19 mouse cellular contexts compared by ENCODE assay signal in the genomic region with DNA sequence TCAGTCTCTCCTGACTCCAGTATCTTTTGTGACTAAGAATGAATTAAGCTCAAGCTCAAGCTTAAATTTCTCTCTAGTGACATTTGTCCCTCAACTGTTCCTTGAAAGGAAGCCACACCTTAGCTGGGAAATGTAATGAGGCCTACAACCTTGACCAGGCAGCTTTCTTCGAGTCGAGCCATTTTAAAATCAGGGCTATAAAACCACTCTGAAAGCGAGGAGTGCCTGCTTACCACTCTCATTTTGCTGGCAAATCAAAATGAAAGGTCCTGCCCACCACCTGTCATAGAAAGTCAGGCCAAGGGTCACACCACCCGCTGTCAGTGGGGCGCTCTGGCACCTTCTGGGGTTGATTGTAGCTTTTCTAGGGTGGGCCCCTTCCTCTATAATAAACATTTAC. TPM values are rescaled to one million over a fixed set of nuclear protein-coding genes. Genes with fewer than 3 reads are reported as not detected.
"Had no signal": no experiment of that assay in that cellular context is flagged by ENCODE, and none has a peak within 500 bp of the region (broad histone marks: within the 10 kb centered on the region; RNA-seq: fewer than 3 reads in every experiment).

No protein-coding gene starts in this region.

- DNase-seq: liver, postnatal 0 days; lung, embryonic 14.5 days; lung, postnatal 10 days; lung, postnatal 4 days; midbrain, embryonic 14.5 days; right cerebral cortex, postnatal 14 days; spleen, adult 18-20 months; thymus, adult 18-20 months; thymus, postnatal 14 days; thymus, postnatal 36 days had no signal

- H3K36me3 ChIP-seq: midbrain, embryonic 10.5 days; midbrain, embryonic 12.5 days; neural tube, embryonic 13.5 days; neural tube, embryonic 15.5 days had no signal

- H3K4me3 ChIP-seq: midbrain, embryonic 10.5 days; midbrain, embryonic 12.5 days; myocyte; neural tube, embryonic 13.5 days; neural tube, embryonic 15.5 days had no signal

- H3K9me3 ChIP-seq: midbrain, embryonic 10.5 days; midbrain, embryonic 12.5 days; neural tube, embryonic 13.5 days; neural tube, embryonic 15.5 days had no signal

- ATAC-seq: liver, postnatal 0 days; midbrain, embryonic 16.5 days had no signal

- H3K4me2 ChIP-seq: lung, embryonic 14.5 days; midbrain, embryonic 12.5 days; neural tube, embryonic 13.5 days; neural tube, embryonic 15.5 days had no signal

- H3K9ac ChIP-seq: liver, postnatal 0 days; lung, embryonic 14.5 days; midbrain, embryonic 12.5 days; neural tube, embryonic 13.5 days; neural tube, embryonic 15.5 days had no signal

- H3K27me3 ChIP-seq: midbrain, embryonic 12.5 days; neural tube, embryonic 13.5 days; neural tube, embryonic 15.5 days had no signal

- H3K27ac ChIP-seq: midbrain, embryonic 10.5 days; midbrain, embryonic 12.5 days; neural tube, embryonic 13.5 days; neural tube, embryonic 15.5 days had no signal

RNA-seq across cellular contexts. Expression of a gene that starts 25.1 kb away (rescaled TPM):
- total RNA-seq: megakaryocyte, adult 5-6 weeks had no signal
- polyA plus RNA-seq: lung, embryonic 14.5 days; myocyte; neural tube, embryonic 11.5 days; stomach, embryonic 14.5 days had no signal
